Mouse (Mus musculus): ENCODE measurements around the gene Inppl1. TPM values are rescaled to one million over a fixed set of nuclear protein-coding genes. Genes with fewer than 3 reads are reported as not detected.

Inppl1 gene
- 100 to 1,000 TPM; 184 to 200 TPM for total RNA-seq (2021)
- long read RNA-seq, experiment 1, full-length matches to known transcripts = 7 of 39 reads
- long read RNA-seq, experiment 1, partial matches to known transcripts = 17 of 39 reads
- long read RNA-seq, experiment 1, other reads (novel, unspliced or antisense) = 15 of 39 reads
- long read RNA-seq, experiment 2, full-length matches to known transcripts = 2 of 26 reads
- long read RNA-seq, experiment 2, partial matches to known transcripts = 12 of 26 reads
- long read RNA-seq, experiment 2, other reads (novel, unspliced or antisense) = 12 of 26 reads

GRCm38 (mm10) chr7:101837606-101838471 lies at the start of gene Inppl1:
Gene Inppl1, minus strand, starts transcription at chr7:101838229.
- DNase-seq = peak; percentile 95 to 96

- no peak for DNase-seq
Measured at GRCm38 (mm10) chr7:101886274-101886673, 48.2 kb upstream of the Inppl1 start.

GRCm38 (mm10) chr7:101884160-101884559 lies 46.1 kb upstream of the Inppl1 start:
- DNase-seq = no peak

GRCm38 (mm10) chr7:101882413-101883154 lies 44.6 kb upstream of the Inppl1 start:
- DNase-seq = no peak

GRCm38 (mm10) chr7:101880855-101881254 lies 42.8 kb upstream of the Inppl1 start:
- no peak for DNase-seq

GRCm38 (mm10) chr7:101875978-101876377 lies 37.9 kb upstream of the Inppl1 start:
- DNase-seq = no peak

GRCm38 (mm10) chr7:101871296-101871695 lies 33.3 kb upstream of the Inppl1 start:
- DNase-seq = peak; percentile 11 to 17

- DNase-seq = no peak
Measured at GRCm38 (mm10) chr7:101870629-101871028, 32.6 kb upstream of the Inppl1 start, which contains the start of gene Folr1. Gene Folr1, minus strand, starts transcription at chr7:101870788.

GRCm38 (mm10) chr7:101869163-101869500 lies 31.1 kb upstream of the Inppl1 start:
- DNase-seq = no peak

- peak in 1 of 2 experiments; percentile 23 for DNase-seq
Measured at GRCm38 (mm10) chr7:101868241-101869162, 30.5 kb upstream of the Inppl1 start.

GRCm38 (mm10) chr7:101867482-101867881 lies 29.5 kb upstream of the Inppl1 start:
- DNase-seq = no peak

- no peak for DNase-seq
Measured at GRCm38 (mm10) chr7:101866491-101867265, 28.6 kb upstream of the Inppl1 start.

GRCm38 (mm10) chr7:101863415-101863814 lies 25.4 kb upstream of the Inppl1 start, which contains the start of gene Anapc15:
Gene Anapc15, plus strand, starts transcription at chr7:101863715.
- no peak for DNase-seq

GRCm38 (mm10) chr7:101862291-101862690 lies 24.3 kb upstream of the Inppl1 start:
- no peak for DNase-seq

- DNase-seq = no peak
Measured at GRCm38 (mm10) chr7:101860978-101861377, 22.9 kb upstream of the Inppl1 start.

GRCm38 (mm10) chr7:101858362-101858761 lies 20.3 kb upstream of the Inppl1 start:
- DNase-seq = peak in 1 of 2 experiments; percentile 39

- no peak for DNase-seq
Measured at GRCm38 (mm10) chr7:101857094-101857493, 19.1 kb upstream of the Inppl1 start, which contains the start of gene Folr2. Gene Folr2, minus strand, starts transcription at chr7:101857194.

GRCm38 (mm10) chr7:101853816-101854215 lies 15.8 kb upstream of the Inppl1 start:
- no peak for DNase-seq

- DNase-seq = no peak
Measured at GRCm38 (mm10) chr7:101852846-101853245, 14.8 kb upstream of the Inppl1 start.

- no peak for DNase-seq
Measured at GRCm38 (mm10) chr7:101851689-101852088, 13.7 kb upstream of the Inppl1 start.
